Mouse (Mus musculus): ENCODE data around the gene Amotl1. TPM values are rescaled to one million over a fixed set of nuclear protein-coding genes. Genes with fewer than 3 reads are reported as not detected.

Gene Amotl1
- total RNA-seq, 2 experiments from 2014 or later = 33.0 to 51.6 TPM

DNA sequence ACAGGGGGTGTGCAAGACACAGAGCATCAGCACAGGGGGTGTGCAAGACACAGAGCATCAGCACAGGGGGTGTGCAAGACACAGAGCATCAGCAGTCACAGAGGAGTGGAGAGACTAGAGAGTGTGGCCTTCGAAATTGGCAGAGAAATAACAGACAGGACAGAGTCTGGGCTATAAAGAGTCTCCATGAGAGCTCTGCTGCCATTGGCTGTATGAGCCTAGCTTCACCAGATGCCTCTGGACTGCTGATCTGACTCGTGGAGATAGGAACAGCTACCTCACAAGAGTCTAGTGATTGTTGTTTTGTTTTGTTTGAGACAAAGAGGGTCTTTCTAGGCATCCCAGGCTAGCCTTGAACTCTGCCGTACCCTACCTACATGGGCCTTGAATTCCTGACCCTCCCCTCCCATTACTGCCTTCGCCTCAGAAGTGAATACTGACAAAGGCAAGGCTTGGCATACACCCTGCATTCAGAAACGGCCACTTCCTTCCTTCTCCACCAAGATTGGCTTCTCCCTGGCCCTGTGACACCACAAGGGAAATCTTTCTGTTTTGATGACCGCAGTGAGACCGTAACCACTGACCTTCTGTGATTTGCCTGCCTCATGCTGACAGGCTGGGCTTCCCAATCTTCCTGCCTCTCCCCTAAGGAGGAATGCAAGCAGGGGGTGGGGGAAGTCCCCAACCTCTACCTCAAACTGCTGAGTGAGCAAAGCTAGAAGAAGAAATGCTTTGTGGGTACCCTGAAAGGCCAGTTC, 3.4 kb downstream of the Amotl1 start:
- peak; percentile 47 to 50 for DNase-seq

DNA sequence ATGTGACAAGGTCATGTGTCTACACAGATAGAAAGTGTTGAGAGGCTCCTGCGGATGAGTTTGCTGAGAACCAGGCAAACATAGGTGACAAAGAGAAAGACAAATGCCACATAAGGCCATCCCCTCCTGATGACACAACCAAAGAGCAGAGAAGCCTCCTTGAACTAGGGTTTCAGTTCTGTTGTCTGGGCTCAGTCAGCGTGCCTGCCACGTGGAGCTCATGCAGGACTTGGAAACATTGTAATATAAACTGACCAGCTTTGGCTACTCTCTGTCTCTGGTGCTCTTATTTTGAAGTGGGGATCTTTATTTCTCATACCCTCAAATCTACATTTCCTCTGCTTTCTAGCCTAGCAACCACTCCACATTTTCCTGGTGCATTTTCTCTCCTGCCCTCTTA, 8.6 kb downstream of the Amotl1 start:
- no peak for DNase-seq

- no peak for DNase-seq
These were observed 9.3 kb downstream of the Amotl1 start for GRCm38 (mm10) chr9:14635551-14635950.

DNA sequence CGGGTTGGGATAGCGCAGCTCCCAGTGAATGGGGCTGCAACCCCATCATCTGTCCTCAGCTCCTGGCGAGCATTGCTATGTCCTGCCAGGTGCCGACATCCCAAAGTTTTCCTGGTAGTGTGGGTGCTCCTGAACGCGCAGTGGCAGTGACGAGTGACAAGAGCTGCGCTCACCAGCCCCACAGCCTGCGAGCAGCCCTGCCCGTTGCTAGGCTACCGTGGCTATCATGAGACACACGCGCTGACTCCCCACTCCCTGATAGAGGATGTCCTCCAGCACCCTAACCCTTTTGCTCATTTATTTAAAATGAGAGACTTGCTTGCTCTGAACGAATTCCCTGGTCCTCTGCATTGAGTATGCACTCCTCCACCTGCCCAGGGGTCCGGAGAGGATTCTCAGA, 10.7 kb downstream of the Amotl1 start:
- peak in 1 of 2 experiments; percentile 22 for DNase-seq

DNA sequence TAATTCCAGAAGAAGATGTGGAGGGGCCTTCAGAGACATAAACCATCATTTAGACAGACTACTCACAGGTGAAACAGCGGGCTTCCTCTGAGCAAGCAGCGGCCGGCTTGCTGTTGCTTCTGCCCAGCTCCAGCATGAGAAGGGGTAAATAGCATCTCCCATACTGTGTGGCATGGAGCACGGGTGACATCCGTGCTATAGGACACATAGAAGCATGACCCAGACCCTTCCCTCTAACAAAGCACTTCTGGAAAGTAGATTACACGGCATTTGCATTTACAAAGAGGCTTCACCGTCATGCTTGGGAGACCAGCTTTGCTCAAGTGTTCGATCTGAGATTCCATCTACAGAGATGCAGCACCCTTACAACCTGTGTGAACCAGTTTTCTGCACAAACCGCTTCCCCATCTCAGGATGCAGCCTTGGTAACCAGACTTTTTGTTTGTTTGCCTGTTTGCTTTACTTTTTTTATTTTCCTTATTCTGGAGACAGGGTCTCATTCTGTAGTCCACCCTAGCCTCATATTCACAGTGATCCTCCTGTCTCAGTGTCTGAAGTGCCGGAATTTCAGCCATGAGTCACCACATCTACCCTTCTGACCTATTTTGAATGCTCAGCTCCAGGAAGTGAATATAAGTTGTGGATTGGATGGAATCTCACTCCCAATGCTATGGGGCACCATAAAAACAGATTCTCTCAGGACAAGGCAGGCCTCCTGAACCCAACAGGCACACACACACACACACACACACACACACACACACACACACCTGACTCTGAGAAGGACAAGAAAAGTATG, 12.3 kb downstream of the Amotl1 start:
- no peak for DNase-seq

GRCm38 (mm10) chr9:14631729-14632128, 13.1 kb downstream of the Amotl1 start:
- no peak for DNase-seq

GRCm38 (mm10) chr9:14627525-14627924, 17.3 kb downstream of the Amotl1 start:
- DNase-seq = no peak

DNA sequence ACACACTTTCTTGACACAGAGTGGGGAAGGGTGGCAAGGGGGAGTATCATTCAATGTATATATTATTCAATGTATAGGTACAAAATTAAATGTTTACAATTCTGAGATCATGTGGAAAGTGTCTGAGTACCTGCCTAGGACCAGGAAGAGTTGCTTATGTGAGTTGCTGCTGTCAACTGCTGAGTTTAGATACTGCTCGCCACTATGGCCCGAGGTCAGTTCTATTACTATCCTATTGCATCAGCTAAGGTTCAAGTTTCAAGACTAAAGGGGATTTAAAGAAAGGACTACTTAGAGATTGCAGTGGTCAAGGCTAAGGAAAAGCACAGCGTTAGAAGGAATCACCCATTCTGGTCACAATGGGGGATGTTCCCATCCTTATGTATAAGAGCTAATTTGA, 18.9 kb downstream of the Amotl1 start:
- no peak for DNase-seq

DNA sequence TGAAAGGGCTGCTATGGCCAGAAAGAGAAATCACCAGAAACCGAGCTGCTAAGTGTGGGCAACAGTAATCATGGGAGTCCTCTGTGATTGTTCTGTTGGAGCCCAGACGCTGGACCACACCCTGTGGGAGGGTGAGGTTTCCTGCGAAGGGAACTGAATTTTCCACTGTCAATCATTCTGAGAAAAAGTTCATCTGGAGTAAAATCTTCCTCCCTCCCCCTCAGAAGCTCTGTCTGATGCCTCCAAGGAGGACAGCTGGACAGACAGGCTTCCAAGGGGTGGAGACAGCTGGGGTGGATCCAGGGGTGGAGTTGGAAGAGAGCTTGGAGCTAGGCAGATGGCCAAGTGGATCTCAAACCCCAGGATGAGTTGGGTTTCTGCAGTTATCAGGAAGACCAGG, 19.8 kb downstream of the Amotl1 start:
- DNase-seq = peak in 1 of 2 experiments; percentile 28

GRCm38 (mm10) chr9:14623928-14624327, 20.9 kb downstream of the Amotl1 start:
- no peak for DNase-seq

DNA sequence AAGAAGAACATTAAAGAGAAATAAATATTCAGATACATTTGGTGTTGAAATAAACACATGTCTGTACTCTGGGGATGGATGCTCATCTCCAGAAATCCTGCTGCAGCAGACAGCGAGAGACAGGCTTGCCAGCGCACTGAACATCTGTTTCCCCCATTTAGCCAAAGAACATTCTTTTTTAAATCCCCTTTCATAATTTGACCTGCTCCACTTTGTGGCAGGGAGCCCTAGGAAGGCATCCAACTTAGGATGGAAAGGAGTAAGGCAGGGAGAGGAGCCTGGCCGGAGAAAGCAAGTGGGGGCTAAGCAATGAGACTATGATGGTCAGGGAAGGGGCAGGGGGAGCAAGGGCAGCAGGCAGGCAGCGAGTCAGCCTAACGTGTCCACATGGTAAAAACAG, 21.6 kb downstream of the Amotl1 start:
- DNase-seq = no peak

GRCm38 (mm10) chr9:14622848-14623247, 22.0 kb downstream of the Amotl1 start:
- no peak for DNase-seq

GRCm38 (mm10) chr9:14620107-14620506, 24.7 kb downstream of the Amotl1 start:
- DNase-seq = no peak

- DNase-seq = peak; percentile 71 to 81
These were observed 29.6 kb downstream of the Amotl1 start for GRCm38 (mm10) chr9:14614931-14615880.

GRCm38 (mm10) chr9:14614205-14614930, 30.5 kb downstream of the Amotl1 start:
- DNase-seq = peak; percentile 48 to 65

DNA sequence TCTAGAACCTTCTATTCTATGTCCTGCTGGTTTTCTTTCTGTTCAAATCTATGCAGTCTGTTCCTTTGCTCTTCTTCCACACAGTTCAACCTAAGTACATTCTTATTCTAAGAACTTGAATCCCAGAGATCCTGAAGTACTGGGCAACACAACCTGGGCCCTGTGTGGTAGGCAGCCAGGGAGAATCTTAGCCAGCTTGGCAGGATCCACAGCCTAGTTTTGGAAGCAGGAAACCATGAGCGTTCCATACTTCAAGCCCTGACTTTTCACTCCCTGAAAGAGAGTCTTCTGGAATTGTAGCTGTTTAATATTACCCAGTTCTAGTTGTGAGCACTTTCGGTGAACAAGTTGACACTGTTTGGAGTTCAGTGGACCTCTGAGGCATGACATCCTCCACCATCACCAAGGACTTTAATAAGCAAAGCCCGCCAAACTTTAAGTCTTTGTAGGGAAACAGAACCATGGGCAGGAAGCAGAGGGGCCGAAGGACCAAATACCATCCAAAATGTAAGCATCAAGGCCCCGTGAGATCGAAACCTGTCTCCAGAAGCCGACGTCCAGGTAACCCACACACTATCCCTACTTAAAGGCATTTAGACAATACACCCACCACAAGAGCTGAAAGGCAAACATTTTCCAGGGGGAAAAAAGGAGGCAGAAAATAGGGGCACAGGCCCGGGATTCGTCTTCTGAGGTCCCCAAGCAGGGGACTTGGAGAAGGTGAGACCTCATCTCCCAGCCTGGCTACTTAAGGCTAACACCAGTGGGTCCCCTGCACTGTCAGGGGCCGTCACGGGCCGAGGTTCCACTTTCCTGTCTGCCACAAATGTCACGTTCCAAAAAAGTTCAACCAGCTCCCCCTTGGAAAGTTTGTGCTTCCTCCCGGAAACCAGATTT, 31.3 kb downstream of the Amotl1 start:
- no peak for DNase-seq

GRCm38 (mm10) chr9:14612588-14612987, 32.3 kb downstream of the Amotl1 start:
- no peak for DNase-seq

GRCm38 (mm10) chr9:14608521-14608920, 36.3 kb downstream of the Amotl1 start:
- peak; percentile 45 to 65 for DNase-seq

DNA sequence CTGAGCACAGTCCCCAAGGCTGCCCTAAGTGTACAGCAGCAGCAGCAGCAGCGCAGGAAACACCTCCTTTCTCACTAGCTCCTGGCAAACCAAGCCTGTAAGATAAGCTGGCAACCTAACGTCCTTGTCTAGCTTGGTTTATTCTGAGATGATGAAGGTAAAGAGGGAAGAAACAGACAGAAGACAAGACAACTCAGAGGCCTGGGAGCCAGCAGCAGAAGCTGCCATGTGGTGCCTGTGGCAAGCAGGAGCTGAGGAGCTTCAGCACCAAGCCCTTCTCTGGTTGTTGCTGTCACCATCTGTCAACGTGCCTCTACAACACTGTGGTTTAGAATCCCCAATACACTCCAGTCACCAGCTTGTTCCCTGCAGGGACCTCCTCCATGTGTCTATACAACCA, 37.4 kb downstream of the Amotl1 start:
- no peak for DNase-seq

- no peak for DNase-seq
These were observed 38.9 kb downstream of the Amotl1 start for GRCm38 (mm10) chr9:14605992-14606391.

GRCm38 (mm10) chr9:14604363-14604762, 40.5 kb downstream of the Amotl1 start:
- DNase-seq = no peak

Measured in adrenal gland, postnatal 36 days (tissue).